Mouse (Mus musculus): ENCODE measurements around the gene Actn2. TPM values are rescaled to one million over a fixed set of nuclear protein-coding genes. Genes with fewer than 3 reads are reported as not detected.
A peak's percentile ranks its signal among the peaks of the same experiment; 100 is the strongest.

The Actn2 gene
- polyA plus RNA-seq, 1 experiment from 2014 or later, result 129 TPM

DNA sequence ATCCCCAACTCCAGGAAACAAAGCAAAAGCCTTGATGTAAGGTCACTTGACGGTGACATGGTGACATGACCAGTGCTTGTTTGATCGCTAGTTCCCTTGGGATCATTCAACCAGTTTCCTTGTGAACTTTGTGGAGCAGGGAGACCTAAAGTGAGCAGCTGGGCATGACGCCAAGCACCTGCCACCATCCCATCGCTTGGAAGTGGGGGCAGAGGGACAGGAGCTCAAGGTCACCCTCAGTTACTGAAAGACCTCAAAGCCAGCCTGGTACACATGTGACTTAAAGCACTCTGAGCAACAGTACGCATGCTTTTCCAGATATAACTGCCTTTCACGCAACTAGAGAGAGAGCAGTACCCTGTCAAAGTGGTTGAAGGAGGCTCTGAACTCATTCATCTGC, 65.8 kb downstream of the Actn2 start:
- H3K4me3 ChIP-seq (replicated peaks; ENCODE audit: low read length), result no peak overlapping the region
- ATAC-seq (ENCODE audit: insufficient read depth, low FRiP score), result peak; percentile 33; the same call in 1 of the 2 replicates
- H3K27me3 ChIP-seq (ENCODE audit: control insufficient read depth, insufficient read depth, low read length), result no peaks in the 10 kb centered on the region
- 70% methylated on average over 6 of the region's 6 CpGs for WGBS
- H3K36me3 ChIP-seq (ENCODE audit: control insufficient read depth, insufficient read depth, low read length), result no peaks in the 10 kb centered on the region
- H3K4me2 ChIP-seq (ENCODE audit: low read depth, low read length), result no peak overlapping the region
- no peak overlapping the region for H3K27ac ChIP-seq (ENCODE audit: low read length)
- no peaks in the 10 kb centered on the region for H3K9me3 ChIP-seq (replicated peaks; ENCODE audit: control insufficient read depth, low read length)
- H3K4me1 ChIP-seq (ENCODE audit: control insufficient read depth, insufficient read depth, low read length), result no peaks in the 10 kb centered on the region
- H3K9ac ChIP-seq (ENCODE audit: low read length), result no peak overlapping the region

DNA sequence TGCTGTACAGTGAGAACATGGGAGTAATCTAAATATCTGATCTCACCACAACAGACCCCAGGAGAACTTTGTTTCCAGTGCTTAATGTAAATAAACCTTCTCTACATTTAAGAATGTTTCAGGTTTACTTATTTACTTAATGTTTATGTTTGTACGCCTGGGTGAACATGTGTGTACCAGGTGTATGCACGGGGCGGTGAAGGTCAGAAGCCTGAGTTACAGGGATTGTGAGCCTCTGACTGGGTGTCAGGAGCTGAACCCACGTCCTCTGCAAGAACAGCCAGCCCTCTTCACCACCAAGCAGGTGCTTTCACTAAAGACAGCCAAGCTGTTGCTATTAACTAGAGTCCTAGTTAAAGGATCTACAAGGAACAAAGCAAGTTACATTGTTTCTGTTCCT, 66.3 kb downstream of the Actn2 start:
- Histone ChIP-seq H3K9me3 (replicated peaks; ENCODE audit: control insufficient read depth, low read length) (no peaks in the 10 kb centered on the region), H3K4me3 (replicated peaks; ENCODE audit: low read length) (no peak overlapping the region), H3K4me1 (ENCODE audit: control insufficient read depth, insufficient read depth, low read length) (no peaks in the 10 kb centered on the region), H3K9ac (ENCODE audit: low read length) (no peak overlapping the region), H3K4me2 (ENCODE audit: low read depth, low read length) (no peak overlapping the region), H3K27ac (ENCODE audit: low read length) (no peak overlapping the region), H3K36me3 (ENCODE audit: control insufficient read depth, insufficient read depth, low read length) (no peaks in the 10 kb centered on the region), H3K27me3 (ENCODE audit: control insufficient read depth, insufficient read depth, low read length) (no peaks in the 10 kb centered on the region)
- ATAC-seq (ENCODE audit: insufficient read depth, low FRiP score), result no peak
- WGBS, result 75% methylated on average over 4 of the region's 4 CpGs

DNA sequence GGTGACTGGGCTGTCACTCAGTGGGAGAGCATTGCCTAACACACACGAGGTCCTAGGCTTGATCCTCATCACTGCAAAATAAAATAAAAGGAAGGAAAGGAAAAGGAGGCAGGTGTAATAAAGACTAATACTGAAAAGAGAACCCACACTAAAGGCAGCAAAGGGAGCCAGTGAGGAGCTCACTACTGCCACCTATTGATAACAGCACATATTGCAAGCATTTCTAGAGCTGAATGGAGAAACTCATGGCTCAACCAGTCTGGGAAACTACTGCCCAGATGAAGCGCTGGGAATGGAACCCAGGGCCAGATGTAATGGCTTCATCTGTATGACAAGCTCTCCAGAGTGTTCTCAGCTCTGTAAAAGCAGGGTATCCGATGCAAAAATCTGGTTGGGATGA, 67.6 kb downstream of the Actn2 start:
- Histone ChIP-seq H3K36me3 (ENCODE audit: control insufficient read depth, insufficient read depth, low read length) (no peaks in the 10 kb centered on the region), H3K9ac (ENCODE audit: low read length) (no peak overlapping the region), H3K27me3 (ENCODE audit: control insufficient read depth, insufficient read depth, low read length) (no peaks in the 10 kb centered on the region), H3K27ac (ENCODE audit: low read length) (no peak overlapping the region), H3K4me1 (ENCODE audit: control insufficient read depth, insufficient read depth, low read length) (no peaks in the 10 kb centered on the region), H3K9me3 (replicated peaks; ENCODE audit: control insufficient read depth, low read length) (no peaks in the 10 kb centered on the region), H3K4me2 (ENCODE audit: low read depth, low read length) (no peak overlapping the region), H3K4me3 (replicated peaks; ENCODE audit: low read length) (no peak overlapping the region)
- no peak for ATAC-seq (ENCODE audit: insufficient read depth, low FRiP score)
- WGBS, result 60% methylated on average over 3 of the region's 3 CpGs

DNA sequence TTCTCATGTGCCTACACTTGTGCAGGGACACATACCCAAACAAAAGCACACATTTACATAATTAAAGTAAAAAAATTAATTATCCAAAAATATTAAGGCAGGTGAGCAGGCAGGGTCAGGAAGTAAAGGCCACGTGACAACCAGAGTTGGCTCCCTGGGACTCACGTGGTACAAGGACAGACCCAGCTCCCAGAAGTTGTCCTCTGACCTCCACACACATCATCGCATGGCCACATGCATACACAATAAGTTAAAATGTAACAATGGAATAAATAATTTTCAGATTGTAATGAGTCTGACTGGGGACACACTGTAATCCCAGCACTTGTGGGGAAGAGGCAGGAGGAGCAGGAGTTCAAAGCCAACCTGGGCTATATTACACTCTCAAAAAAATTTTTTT, 72.6 kb downstream of the Actn2 start:
- Histone ChIP-seq H3K9me3 (replicated peaks; ENCODE audit: control insufficient read depth, low read length) (no peaks in the 10 kb centered on the region), H3K4me3 (replicated peaks; ENCODE audit: low read length) (no peak overlapping the region), H3K9ac (ENCODE audit: low read length) (no peak overlapping the region), H3K27ac (ENCODE audit: low read length) (no peak overlapping the region), H3K36me3 (ENCODE audit: control insufficient read depth, insufficient read depth, low read length) (no peaks in the 10 kb centered on the region), H3K4me2 (ENCODE audit: low read depth, low read length) (no peak overlapping the region), H3K27me3 (ENCODE audit: control insufficient read depth, insufficient read depth, low read length) (no peaks in the 10 kb centered on the region), H3K4me1 (ENCODE audit: control insufficient read depth, insufficient read depth, low read length) (no peaks in the 10 kb centered on the region)
- WGBS, result 88% methylated on average over 3 of the region's 3 CpGs
- ATAC-seq (ENCODE audit: insufficient read depth, low FRiP score), result no peak

DNA sequence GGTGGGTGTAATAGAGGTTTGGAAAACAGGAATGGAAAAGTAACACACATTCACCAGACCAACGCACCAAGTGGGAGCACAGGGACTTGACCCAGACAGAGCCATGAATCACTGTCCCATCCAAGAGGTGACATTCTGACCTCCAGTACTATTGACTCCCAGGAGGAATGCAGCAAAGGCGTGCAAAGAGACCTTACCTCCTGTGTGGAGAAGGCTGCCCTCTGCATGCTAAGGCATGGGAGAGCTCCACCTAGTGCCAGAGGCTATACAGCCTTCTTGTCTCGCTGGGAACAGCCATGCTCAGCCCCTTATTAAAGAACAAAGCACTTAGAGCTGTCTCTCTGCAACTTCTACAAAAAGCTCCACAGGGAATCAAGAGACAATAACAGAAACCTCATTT, 73.5 kb downstream of the Actn2 start:
- no peaks in the 10 kb centered on the region for H3K4me1 ChIP-seq (ENCODE audit: control insufficient read depth, insufficient read depth, low read length)
- H3K4me2 ChIP-seq (ENCODE audit: low read depth, low read length), result no peak overlapping the region
- H3K9ac ChIP-seq (ENCODE audit: low read length), result no peak overlapping the region
- no peak overlapping the region for H3K27ac ChIP-seq (ENCODE audit: low read length)
- H3K9me3 ChIP-seq (replicated peaks; ENCODE audit: control insufficient read depth, low read length), result no peaks in the 10 kb centered on the region
- ATAC-seq (ENCODE audit: insufficient read depth, low FRiP score), result no peak
- no peak overlapping the region for H3K4me3 ChIP-seq (replicated peaks; ENCODE audit: low read length)
- 36% methylated on average over 3 of the region's 3 CpGs for WGBS
- no peaks in the 10 kb centered on the region for H3K27me3 ChIP-seq (ENCODE audit: control insufficient read depth, insufficient read depth, low read length)
- no peaks in the 10 kb centered on the region for H3K36me3 ChIP-seq (ENCODE audit: control insufficient read depth, insufficient read depth, low read length)

DNA sequence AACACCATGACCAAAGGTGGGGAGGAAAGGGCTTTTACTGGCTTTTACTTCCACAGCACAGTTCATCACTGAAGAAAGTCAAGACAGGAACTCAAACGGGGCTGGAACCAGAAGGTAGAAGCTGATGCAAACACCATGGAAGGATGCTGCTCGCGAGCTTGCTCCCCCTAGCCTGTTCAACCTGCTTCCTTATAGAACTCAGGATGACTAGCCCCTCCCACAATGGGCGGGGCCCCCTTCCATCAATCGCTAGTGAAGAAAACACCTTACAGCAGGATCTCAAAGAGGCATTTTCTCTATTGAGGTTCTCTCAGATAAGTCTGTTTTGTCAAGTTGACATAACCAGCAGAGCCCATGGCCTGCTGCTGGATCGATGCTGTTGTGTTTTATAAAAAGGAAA, 76.6 kb downstream of the Actn2 start:
- no peak for ATAC-seq (ENCODE audit: insufficient read depth, low FRiP score)
- Histone ChIP-seq H3K4me2 (ENCODE audit: low read depth, low read length) (no peak overlapping the region), H3K9me3 (replicated peaks; ENCODE audit: control insufficient read depth, low read length) (0 out of 2 replicates have a peak, but pooled peaks cover 6% of the 10 kb centered on the region), H3K36me3 (ENCODE audit: control insufficient read depth, insufficient read depth, low read length) (no peaks in the 10 kb centered on the region), H3K27me3 (ENCODE audit: control insufficient read depth, insufficient read depth, low read length) (no peaks in the 10 kb centered on the region), H3K4me3 (replicated peaks; ENCODE audit: low read length) (no peak overlapping the region), H3K9ac (ENCODE audit: low read length) (no peak overlapping the region), H3K27ac (ENCODE audit: low read length) (no peak overlapping the region), H3K4me1 (ENCODE audit: control insufficient read depth, insufficient read depth, low read length) (no peaks in the 10 kb centered on the region)
- 76% methylated on average over 6 of the region's 6 CpGs for WGBS

DNA sequence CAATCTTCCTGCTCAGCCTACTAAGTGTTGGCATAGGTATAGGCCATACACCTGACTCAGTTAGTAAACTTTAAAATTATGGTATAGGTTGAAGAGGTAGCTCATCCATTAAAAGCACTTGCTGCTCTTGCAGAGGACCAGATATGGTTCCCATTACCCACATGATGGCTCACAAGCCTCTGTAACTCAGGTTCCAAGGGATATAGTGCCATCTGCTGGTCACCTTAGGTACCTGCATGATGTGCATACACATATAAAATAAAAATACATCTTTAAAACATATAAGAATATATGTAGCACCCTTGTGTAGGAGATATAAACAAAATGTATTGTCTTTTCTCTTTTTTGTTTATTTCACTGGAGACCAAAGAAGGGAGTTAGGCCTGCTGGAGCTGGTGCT, 79.1 kb downstream of the Actn2 start:
- Histone ChIP-seq H3K4me2 (ENCODE audit: low read depth, low read length) (no peak overlapping the region), H3K27me3 (ENCODE audit: control insufficient read depth, insufficient read depth, low read length) (no peaks in the 10 kb centered on the region), H3K4me1 (ENCODE audit: control insufficient read depth, insufficient read depth, low read length) (0 out of 2 replicates have a peak, but pooled peaks cover under 1% of the 10 kb centered on the region), H3K9ac (ENCODE audit: low read length) (no peak overlapping the region), H3K27ac (ENCODE audit: low read length) (no peak overlapping the region), H3K4me3 (replicated peaks; ENCODE audit: low read length) (no peak overlapping the region), H3K9me3 (replicated peaks; ENCODE audit: control insufficient read depth, low read length) (0 out of 2 replicates have a peak, but pooled peaks cover 6% of the 10 kb centered on the region), H3K36me3 (ENCODE audit: control insufficient read depth, insufficient read depth, low read length) (no peaks in the 10 kb centered on the region)
- no peak for ATAC-seq (ENCODE audit: insufficient read depth, low FRiP score)

DNA sequence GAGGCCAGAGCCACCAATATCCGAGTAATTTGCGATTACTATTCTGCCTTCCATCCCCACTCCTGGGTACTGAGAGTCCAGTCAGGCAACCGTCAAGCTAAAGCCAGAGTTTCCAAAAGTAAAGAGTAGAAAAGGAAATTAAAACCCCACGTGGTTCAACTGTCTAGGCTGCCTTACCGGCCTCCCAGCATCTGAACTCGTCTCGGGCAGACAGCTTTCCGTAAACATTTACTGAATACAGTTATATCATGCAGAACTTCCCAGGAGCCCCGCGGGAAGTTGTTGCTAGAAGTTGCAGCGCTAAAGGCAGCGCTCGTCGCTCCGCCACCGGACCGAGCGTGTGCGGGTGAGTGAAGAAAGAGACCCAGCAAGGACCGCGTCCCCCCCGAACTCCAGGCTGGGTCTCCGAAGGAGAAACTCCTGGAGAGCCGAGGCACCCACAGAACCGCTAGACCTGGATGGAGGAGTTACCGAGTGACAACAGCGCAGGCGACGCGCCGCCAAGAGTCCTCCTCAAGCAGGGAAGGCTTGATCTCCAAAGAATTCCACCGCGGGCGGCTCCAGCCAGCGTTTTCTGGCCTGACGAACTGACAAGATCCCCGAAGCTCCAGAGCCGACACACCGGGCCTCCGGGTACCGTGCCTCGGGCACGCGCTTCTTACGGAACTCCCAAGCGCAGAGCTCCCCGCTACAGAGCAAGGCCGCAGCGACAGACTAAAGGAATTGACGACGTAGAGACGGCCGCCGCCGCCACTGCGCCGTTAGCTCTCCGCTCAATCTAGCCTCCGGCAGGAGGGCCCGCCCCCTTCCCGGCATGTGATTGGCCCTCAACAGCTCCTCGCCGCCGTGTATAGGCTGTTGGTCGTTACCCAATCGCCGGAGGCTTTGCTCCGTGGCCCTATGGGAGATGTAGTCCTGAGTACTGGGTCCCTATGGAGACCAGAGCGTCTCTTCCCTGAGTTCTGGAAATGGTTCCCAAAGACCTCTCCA, 82.9 kb downstream of the Actn2 start, which contains the start of gene Mtr:
Mtr (minus strand) TSS at position 723 of the 990 bp plus-strand sequence.
- under 1% methylated on average over 69 of the region's 69 CpGs for WGBS
- Histone ChIP-seq H3K27ac (ENCODE audit: low read length) (peak within 1 kb of the TSS; percentile 88), H3K27me3 (ENCODE audit: control insufficient read depth, insufficient read depth, low read length) (no peaks in the 10 kb centered on the region), H3K9me3 (replicated peaks; ENCODE audit: control insufficient read depth, low read length) (0 out of 2 replicates have a peak, but pooled peaks cover 6% of the 10 kb centered on the region), H3K36me3 (ENCODE audit: control insufficient read depth, insufficient read depth, low read length) (no peaks in the 10 kb centered on the region), H3K4me1 (ENCODE audit: control insufficient read depth, insufficient read depth, low read length) (peaks cover 9% of the 10 kb centered on the region; the same call in 1 of the 2 replicates), H3K4me3 (replicated peaks; ENCODE audit: low read length) (peak within 1 kb of the TSS; percentile 60), H3K4me2 (ENCODE audit: low read depth, low read length) (peak within 1 kb of the TSS; percentile 80), H3K9ac (ENCODE audit: low read length) (peak within 1 kb of the TSS; percentile 79)
- peak; percentile 100 for ATAC-seq (ENCODE audit: insufficient read depth, low FRiP score)

DNA sequence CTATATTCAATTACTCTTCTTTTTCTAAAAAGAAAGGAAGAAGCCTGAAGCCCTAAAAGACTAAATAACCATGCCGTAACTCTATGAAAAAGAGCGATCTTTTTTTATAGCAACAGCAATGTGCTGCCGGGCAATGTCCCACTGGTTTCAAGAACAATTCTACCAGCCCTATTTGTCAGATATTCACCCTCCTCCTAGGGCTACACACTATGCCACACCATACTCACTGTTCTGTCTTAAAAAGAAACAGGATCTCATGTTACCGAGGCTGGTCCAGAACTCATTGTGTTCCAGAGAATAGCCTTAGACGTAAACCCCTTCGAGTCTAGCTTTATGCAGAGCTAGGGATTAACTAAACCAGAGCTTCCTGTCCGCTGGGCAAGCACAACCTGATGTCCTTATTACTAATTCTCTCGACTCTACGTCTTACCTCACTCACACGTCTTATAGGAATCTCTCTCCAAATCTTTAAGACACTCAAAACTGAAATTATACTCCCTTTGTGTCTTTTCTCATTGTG, 83.6 kb downstream of the Actn2 start:
- no peaks in the 10 kb centered on the region for H3K27me3 ChIP-seq (ENCODE audit: control insufficient read depth, insufficient read depth, low read length)
- H3K4me1 ChIP-seq (ENCODE audit: control insufficient read depth, insufficient read depth, low read length), result peaks cover 9% of the 10 kb centered on the region; the same call in 1 of the 2 replicates
- WGBS, result 16% methylated on average over 10 of the region's 10 CpGs
- peak overlapping the region; percentile 88 for H3K27ac ChIP-seq (ENCODE audit: low read length)
- ATAC-seq (ENCODE audit: insufficient read depth, low FRiP score), result no peak
- H3K9ac ChIP-seq (ENCODE audit: low read length), result peak overlapping the region; percentile 79
- no peaks in the 10 kb centered on the region for H3K36me3 ChIP-seq (ENCODE audit: control insufficient read depth, insufficient read depth, low read length)
- H3K9me3 ChIP-seq (replicated peaks; ENCODE audit: control insufficient read depth, low read length), result 0 out of 2 replicates have a peak, but pooled peaks cover 6% of the 10 kb centered on the region
- H3K4me3 ChIP-seq (replicated peaks; ENCODE audit: low read length), result peak overlapping the region; percentile 60
- peak overlapping the region; percentile 80 for H3K4me2 ChIP-seq (ENCODE audit: low read depth, low read length)

All from stomach, embryonic 16.5 days (tissue).